Mouse (Mus musculus) layer of hippocampus, adult 8-10 months (tissue): ENCODE results near the gene Erg28. TPM values are rescaled to one million over a fixed set of nuclear protein-coding genes. Genes with fewer than 3 reads are reported as not detected.
A peak's percentile ranks its signal among the peaks of the same experiment; 100 is the strongest.

ENCODE experiments used
- DNase-seq, 2 experiments: peaks; one replicate each; pipeline ENCODE4 v3.0.0; 2022; ENCODE audit warnings: low spot score in 2 of 2
- total RNA-seq, 4 experiments: library from RNA; stranded (reverse); gene quantifications; 2 replicates each; pipeline ENCODE4 v1.2.4; 2022

Gene Erg28
- total RNA-seq = 10 to 100 TPM; 55.2 to 66.9 (median 62.7) TPM

DNA sequence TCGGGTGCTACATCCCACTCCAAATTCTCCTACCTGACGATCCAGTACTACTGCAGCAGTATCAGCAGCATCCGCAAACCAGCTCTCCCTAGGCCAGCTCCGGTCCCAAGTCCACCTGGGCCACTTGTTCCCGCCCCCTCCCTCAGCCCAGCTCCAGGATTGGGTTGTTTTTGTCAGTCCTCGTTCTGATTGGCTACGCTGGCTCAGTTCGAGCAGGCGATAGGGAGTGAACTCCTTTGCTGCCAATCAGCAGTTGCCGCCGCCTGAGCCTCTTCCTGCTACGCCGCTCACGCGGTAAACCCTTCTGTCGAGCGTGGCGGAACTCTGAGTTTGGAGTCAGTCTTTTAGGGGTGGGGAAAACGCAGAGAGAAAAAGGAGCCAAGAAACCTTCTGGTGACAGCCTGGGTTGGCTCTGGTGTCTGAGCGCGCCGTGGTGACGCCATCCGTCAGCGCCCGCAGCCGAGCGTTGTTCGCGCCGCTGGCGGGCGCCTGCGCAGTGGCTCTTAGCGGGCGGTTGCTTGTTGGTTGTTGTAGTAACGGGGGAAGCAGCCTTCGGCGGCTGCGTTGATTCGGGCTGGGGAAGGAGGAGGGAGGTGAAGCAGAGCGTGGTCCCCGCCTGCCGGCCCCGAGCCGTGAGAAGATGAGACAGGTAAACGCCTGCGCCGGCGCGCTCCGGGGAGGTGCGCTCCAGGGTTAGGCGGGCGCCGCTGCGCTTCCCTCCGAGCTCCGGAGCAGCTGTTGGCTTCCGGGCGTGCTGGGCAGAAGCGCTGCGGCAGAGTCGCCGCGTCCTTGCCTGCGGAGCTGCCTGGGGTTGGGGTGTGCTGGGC lies at the start of gene Erg28, which contains the start of gene Ttll5:
Erg28 (minus strand) TSS at position 113 of the 827 bp plus-strand sequence.
Ttll5 (plus strand) TSS at position 222 of the 827 bp plus-strand sequence.
- peak; percentile 95 for DNase-seq

DNA sequence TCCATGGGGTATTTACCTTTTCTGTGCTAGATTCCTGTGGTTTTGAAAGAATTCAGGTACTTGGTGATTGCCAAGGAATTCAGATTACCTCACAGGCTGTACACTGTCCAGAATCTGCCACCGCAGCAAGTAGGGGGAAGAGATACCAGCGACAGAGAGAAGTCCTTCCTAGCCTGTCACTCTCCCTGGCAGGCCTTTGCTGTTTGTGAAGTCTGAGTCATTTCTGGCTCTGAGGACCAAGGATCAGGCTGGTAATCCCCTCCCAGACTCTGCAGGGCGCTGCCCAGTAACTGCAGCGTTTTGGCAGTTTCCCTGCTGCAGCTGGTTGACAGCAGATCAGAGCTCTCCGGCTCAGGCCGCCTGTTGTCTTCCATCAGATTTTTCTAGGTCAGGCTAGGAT lies 45.1 kb upstream of the Erg28 start:
- peak; percentile 59 to 70 for DNase-seq

DNA sequence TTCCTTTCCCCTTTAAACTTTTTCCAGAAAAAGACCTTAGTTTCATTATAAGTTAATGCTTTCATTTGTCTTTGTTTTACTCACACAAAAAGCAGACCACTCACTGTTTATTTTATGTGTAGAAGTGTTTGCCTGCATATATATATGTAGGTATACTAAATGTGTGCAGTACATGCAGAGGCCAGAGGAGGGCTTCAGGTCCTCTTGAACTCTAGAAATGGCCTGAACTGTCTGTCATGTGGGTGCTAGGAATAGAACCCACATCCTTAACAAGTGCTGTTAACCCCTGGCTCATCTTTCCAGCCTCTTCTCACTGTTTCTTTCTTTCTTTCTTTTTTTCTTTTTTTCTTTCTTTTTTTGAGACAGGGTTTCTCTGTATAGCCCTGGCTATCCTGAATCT lies 42.8 kb upstream of the Erg28 start:
- DNase-seq = no peak

DNA sequence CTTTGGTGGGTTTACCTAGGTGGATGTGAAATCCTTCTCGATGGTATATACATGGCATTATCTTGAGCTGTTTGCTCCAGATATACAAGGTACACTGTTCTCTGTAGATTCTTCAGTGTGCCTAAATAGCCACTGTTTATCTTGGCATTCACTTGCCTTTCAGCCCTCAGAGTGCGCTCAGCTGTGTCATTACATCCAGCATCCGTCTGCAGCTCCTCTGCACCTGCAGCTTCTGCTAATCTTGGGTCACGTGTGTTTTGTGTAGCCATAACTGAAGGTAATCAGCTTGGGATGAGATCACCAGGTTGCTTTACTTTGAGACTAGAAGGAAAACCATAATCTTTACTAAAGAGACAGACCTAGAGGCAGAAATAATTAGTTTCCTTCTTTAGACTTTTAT lies 42.3 kb upstream of the Erg28 start:
- DNase-seq = no peak

DNA sequence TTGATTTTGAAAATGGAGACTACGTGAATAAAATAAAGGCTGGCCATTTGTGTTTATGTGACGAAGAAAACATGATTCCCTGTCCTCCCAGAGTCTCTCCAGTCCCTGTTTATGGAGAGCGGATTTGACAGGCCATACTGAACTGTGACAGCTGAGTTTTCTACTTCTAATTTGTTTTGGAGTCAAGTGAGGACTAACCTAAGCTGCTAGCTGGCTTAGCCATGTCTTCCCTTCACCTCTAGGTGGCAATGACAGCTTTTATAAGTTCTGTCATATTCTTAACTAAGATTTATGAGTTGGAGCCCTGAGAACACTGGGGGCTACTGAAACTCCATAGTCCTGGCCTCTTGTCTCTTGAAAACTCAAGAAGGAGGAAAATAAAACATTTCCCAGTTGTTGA lies 41.2 kb upstream of the Erg28 start:
- DNase-seq = no peak

DNA sequence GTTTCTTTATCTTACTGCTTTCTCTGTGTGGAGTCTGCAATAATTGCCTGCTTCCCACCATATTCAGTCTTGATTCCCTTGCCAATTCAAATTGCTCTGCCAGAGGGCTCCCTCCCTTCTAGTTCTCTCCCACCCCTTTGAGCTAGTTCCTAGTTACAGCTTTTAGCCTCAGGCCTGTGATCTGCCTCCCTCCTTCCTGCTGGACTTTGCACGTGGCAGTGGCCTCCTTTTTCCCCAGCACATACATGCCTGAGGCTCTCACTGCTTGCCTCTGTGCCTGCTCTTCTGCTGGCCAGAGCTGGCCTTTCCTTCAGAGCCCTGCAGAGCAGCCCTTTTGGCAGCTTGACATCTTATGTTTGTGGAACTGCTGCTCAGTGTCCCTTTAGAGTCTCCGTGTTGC lies 38.2 kb upstream of the Erg28 start:
- DNase-seq = no peak

DNA sequence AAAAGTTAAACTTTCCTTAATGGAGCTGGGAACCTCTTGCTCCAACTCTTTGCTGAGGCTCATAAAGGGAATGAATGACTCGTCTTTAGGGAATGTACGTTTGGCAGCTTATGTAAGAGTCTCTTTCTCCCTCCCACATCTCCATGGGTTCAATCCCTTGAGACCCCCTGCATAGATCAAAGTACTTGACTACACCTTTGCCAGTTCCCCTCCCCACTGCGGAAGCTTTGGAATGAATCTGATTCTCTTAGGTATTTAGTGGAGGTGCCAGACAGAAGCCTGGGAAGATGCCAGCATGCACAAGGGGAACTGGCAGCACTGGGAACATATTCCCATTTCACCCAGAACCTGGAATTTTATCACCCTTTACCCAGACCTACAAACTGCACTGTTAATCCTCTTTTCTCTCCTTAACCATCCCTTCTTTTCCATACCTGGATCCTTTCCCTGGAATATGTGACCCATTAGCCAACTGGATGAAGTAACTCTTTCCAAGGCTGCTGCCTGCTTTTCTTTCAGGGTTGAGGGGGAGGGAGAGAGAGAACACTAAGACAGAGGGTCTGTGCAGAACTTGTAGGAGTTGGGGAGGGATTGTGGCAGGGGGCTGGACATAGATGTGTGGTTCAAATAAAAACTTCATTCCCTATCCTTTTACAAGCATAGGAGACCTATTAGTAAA lies 35.3 kb upstream of the Erg28 start:
- no peak for DNase-seq

DNA sequence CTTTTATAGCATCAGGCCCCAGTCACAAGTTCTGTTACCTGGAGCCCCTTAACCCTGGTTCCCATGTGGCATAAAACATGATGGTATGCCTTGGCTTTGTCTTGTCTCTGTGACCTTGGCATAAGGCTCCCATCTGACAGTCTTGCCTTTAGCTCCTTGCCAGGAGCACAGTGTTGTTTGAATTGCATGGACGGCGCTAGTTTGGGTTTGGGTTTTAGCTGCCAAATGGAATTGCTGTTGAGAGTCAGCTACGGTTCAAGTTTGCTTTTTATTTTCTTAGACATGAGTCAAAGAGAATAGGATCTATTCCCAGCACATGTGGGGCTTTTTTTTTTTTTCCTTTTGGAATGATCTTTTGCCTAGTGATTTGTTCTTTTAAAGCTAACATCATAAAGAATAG lies 34.8 kb upstream of the Erg28 start:
- no peak for DNase-seq

DNA sequence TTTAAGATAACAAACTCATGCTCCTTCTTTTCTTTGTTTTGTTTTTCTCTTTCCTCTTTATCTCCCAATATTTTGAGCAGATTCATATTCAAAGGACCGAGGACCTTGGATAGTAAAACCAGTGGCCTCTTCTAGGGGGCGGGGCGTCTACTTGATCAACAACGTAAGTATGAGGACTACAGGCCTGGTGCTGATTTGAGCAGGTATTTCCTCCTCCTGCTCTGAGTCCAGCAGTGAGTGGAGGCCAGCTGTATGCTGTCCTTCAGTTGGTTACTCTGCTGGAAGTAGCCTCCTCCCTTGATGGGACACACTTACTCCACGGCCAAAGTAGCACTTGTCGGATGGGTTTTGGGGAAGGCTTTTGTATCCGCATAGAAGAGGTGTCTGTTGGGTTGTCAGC lies 33.0 kb upstream of the Erg28 start:
- no peak for DNase-seq

DNA sequence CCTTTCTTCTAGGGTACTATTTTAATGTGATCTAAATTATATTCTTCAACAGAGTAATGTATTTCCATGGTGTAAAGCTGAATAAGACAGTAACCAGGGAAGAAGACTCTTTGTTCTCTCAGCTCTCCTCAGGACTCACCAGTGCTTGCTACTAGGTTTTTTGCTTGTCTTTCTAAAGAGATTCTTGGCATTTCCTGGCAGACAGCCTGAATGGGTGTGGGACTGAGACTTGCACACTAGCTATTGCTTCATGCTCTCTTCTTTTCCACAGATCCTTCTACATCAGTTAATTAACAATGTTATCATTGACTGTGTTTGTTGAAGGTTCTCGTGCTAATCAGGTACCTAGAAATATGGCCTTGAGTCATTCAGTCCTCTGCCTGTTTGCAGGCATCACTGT lies 29.9 kb upstream of the Erg28 start:
- no peak for DNase-seq

DNA sequence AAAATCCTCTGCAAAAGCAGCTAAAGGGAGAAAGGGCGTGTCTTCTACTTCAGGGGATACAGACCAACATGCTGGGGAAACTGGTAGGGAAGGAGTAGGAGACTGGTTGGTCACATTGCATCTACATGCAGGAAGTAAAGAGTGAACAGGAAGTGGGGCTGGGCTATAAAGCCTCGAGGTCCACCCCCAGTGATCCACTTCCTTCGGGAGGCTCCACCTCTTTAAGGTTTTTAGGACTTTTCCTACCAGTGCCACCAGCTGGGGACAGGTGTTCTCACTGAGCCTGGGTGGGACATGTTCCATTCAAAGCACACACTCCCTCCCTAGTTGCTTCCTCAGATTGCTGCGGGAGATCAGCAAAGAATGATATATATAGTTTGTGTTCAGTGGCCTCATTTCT lies 29.5 kb upstream of the Erg28 start:
- DNase-seq = no peak

DNA sequence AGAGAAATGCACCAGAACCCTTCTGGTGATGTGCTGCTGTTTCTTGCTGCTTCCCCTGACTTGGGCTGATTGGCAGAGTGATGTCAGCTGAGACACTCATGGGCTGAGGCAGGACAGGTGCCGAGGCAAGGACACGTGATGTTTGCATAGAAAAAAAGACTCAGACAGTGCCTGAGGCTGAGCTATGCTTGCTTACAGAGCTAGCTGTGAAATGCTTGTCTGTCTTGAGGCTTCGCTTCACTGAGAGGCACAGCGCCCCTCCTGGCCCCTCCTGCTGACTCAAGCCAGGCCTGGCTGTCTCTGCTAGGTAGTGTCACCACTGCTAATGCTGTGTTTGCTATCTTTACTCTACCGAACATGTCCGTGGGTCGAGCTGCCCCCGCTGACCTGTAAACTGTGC lies 26.3 kb upstream of the Erg28 start:
- DNase-seq = no peak

DNA sequence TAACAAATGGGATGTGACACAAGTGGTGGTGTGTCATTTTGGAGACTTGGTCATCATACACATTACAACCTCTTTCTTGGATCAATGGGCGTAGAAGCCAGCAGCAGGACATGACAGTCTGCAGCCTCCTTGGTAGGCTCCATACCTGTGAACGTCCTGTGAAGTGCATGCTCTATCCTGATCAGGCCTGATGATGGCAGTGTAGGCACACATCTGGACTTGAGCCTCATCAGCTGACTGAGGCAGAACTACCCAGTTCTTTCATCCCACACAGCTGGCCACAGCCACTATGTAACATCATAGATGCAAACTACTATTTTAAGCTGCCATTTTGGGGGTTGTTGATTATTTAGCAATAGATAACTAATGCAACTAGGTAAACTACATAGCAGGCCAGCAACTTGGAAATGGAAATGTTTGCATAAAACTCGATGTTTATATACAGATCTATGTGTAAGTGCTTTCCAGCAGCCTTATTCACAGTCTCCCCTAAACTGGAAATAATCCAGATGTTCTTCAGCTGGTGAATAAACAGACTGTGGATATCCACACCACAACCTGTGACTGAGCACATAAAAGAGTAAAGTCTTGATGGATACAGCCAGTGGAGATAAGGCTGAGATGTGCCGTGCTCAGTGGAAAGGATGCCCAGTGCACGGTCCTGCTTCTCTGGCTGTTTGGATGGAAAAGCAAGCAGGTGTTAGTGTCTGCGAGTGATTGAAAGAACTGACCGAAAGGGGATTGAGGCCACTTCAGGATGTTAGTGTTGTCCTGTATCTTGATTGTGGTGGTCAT lies 24.0 kb upstream of the Erg28 start:
- DNase-seq = peak; percentile 30 to 48

DNA sequence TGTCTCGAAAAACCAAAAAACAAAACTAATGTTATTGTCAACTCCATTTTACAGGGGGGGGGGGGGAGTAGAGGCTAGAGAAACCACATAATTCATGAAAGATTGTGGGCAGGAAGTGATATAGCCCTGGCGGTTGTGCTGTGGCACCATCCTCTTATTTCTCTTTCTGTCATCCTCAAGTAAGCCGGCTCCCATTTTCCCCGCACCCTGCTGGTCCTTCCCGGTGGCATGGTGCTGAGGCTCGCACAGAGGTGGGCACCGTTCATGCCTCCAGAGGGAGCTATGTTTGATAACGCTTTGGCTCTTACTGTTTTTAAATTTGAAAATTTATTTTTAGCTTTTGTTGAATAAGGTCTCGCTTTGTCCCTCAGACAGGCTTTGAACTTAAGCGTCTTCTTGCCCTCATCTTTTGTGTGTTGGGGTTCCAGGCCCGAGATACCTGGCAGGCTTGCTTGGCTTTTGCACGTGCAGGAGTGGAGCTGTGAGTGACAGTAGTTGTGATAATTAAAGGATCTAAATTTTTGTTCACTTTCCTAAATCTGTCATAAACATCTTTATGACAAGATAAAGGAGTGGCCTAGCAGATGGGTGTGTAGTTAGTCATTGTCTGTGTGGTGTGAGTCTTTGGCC lies 15.1 kb upstream of the Erg28 start:
- DNase-seq = no peak

DNA sequence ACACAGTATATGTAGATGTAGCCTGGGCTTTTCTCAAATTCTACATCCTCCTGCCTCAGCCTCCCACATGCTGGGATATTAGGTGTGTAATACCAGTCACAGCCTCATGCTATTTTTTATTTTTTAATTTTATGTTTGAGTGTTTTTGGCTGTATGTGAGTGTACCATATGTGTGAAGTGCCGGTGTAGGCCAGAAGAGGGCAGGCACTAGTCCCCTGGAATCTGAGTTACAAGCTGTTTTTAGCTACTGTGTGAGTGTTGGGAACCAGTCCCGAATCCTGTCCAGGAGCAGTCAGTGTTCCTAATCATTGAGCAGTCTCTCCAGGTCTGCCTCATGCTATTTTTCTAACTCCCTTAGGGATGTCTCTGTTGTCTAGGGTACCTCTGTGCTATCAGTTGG lies 13.4 kb upstream of the Erg28 start:
- no peak for DNase-seq

DNA sequence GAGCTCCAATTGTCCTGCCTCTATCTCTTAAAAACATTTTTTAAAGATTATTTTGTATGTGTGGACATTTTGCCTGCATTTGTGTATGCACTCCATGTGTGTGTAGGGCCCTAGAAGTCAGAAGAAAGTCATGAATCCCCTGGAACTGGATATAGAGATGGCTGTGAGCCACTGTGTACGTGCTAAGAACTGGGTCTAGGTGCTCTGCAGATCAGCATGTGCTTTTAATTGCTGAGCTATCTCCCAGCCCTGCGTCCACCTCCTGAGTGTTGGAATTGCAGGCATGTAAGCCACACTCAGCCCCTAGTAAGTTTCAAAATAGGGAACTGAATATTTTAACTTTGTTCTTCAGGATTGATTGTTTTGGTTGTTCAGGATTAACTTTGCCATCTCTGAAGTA lies 10.2 kb upstream of the Erg28 start:
- DNase-seq = no peak

DNA sequence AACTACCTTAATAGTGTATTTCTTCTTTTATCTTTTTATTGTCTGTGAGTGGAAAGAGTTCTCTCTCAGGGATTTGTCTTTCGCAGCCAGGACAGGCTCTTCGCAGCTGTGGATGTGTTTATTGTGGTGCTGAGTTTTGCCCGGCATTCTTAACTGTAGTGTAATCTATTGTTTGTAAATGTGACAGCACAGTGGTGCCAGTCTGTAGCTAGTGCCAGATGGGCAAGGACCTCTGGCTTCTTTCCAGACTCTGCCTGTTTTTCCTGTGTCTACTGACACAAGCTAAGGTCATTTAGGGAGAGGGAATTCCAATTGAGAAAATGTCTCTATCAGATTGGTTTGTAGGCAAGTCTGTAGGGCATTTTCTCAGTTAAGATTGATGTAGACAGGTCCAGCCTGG lies 6.3 kb upstream of the Erg28 start:
- peak; percentile 29 to 42 for DNase-seq

DNA sequence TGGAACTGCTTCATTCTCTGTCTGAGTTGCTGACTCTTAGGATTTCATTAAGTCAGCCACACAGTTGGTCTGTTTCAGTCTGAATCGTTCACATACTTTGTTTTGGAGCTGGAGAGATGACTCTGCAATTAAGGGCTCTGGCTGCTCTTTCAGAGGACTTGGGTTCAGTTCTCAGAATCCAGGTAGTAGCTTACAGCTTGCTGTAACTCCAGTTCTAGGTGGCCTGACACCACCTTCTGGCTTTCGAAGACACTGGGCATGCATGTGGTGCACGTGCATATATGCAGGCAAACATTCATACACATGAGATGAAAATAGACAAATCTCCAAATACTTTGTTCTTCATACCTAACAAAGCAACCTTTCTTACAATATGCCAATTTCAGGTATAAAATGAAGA lies 5.5 kb upstream of the Erg28 start:
- no peak for DNase-seq

DNA sequence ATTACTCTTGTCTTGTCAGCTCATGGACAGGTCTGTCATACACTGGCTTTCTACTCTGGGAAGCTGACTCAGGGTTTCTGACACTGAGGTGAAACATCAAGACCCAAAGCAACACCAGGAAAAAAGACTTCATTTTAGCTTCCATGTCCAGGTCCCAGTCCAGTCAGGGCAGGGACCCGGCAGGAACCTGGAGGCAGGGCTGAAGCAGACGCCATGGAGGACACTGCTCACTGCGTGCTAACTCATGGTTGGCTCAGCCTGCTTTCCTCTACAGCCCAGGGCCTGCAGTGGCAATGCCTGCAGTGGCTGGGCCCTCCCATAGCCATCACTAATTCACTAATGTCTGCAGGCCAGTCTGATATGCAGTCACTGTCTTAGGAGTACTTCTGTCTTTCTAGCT lies 4.5 kb upstream of the Erg28 start:
- DNase-seq = no peak

DNA sequence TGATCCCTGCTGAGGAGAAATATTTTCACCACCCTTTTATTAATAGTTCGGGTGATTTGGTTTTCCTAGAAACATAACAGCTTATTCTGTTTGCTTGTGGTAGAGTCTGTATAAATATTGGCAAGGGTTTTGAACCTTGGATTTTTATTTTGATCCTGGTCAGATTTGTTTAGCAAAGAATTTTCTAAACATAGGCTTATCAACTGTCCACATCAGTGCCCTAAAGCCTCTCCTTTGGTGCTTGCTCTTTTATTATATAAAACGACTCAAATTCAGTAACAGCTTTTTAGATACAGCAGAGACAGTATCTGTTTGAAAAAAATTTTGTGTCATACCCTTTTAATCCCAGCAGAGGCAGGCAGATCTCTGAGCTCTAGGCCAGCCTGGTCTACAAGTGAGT lies 1.5 kb upstream of the Erg28 start:
- DNase-seq = no peak

DNA sequence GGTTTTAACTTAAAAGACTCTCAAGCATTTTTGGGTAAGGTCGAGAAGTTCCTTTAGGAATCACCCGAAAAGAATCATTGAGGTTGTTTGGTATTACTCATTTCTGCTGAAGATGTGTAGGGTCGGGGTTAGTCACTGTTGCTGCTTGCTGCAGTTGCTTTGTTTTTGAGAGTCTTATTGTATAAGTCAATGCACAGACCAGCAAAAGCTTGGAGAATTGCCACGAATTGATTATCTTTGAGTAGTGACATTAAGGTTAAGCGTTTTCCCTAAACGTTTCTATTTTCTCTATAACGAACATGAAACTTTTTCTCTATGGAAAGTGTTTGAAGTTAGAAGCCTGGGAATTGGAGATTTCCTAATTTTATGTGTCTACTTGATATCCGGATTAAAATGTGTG lies 1.0 kb upstream of the Erg28 start:
- no peak for DNase-seq

DNA sequence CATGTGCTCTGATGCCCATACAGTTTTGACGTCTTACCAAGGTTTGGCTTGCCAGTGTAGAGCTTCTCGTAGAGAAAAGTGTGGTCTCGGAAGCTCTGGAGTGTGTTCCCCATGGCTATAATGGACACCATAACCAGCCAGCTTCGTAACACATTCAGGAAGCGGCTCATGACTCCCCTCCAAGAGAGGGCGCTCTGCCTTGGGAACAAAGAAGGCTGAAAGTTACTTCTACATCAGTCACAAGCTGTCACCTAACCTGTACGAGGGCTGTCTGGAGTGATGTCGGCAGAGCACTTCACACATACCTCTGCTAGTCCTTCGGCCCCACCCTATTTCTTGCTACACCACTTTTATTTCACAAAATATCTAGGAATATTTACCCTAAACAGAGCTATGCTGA lies 2.3 kb downstream of the Erg28 start:
- DNase-seq = no peak
